Mouse (Mus musculus): Measurements from ENCODE around the gene Tmco4.

Gene Tmco4

GRCm38 (mm10) chr4:139058029-139058428 lies 85.3 kb downstream of the Tmco4 start:
- no peak for DNase-seq (ENCODE audit: low read depth)

GRCm38 (mm10) chr4:139059569-139059968 lies 86.9 kb downstream of the Tmco4 start:
- DNase-seq (ENCODE audit: low read depth), result peak; percentile 45

GRCm38 (mm10) chr4:139064831-139065230 lies 92.1 kb downstream of the Tmco4 start:
- DNase-seq (ENCODE audit: low read depth), result no peak

GRCm38 (mm10) chr4:139068287-139068686 lies 95.6 kb downstream of the Tmco4 start:
- DNase-seq (ENCODE audit: low read depth), result no peak

GRCm38 (mm10) chr4:139074060-139074459 lies 101.4 kb downstream of the Tmco4 start:
- DNase-seq (ENCODE audit: low read depth), result no peak

GRCm38 (mm10) chr4:139075041-139075711 lies 102.5 kb downstream of the Tmco4 start, which contains the start of gene Htr6:
Gene Htr6 (minus strand): TSS chr4:139075570.
- no peak for DNase-seq (ENCODE audit: low read depth)

GRCm38 (mm10) chr4:139075915-139076314 lies 103.2 kb downstream of the Tmco4 start:
- no peak for DNase-seq (ENCODE audit: low read depth)

GRCm38 (mm10) chr4:139078313-139078712 lies 105.6 kb downstream of the Tmco4 start:
- DNase-seq (ENCODE audit: low read depth), result peak; percentile 74

GRCm38 (mm10) chr4:139078726-139079125 lies 106.0 kb downstream of the Tmco4 start:
- DNase-seq (ENCODE audit: low read depth), result peak; percentile 68

GRCm38 (mm10) chr4:139079439-139079838 lies 106.8 kb downstream of the Tmco4 start:
- no peak for DNase-seq (ENCODE audit: low read depth)

GRCm38 (mm10) chr4:139080259-139080658 lies 107.6 kb downstream of the Tmco4 start:
- DNase-seq (ENCODE audit: low read depth), result no peak

- no peak for DNase-seq (ENCODE audit: low read depth)
These were observed 108.7 kb downstream of the Tmco4 start for GRCm38 (mm10) chr4:139081270-139081931.

- no peak for DNase-seq (ENCODE audit: low read depth)
These were observed 110.3 kb downstream of the Tmco4 start for GRCm38 (mm10) chr4:139082790-139083564.

- DNase-seq (ENCODE audit: low read depth), result no peak
These were observed 112.6 kb downstream of the Tmco4 start for GRCm38 (mm10) chr4:139085337-139085736.

- DNase-seq (ENCODE audit: low read depth), result peak; percentile 84
These were observed 113.3 kb downstream of the Tmco4 start for GRCm38 (mm10) chr4:139086037-139086436.

GRCm38 (mm10) chr4:139086984-139087383 lies 114.3 kb downstream of the Tmco4 start:
- DNase-seq (ENCODE audit: low read depth), result no peak

GRCm38 (mm10) chr4:139088982-139089671 lies 116.4 kb downstream of the Tmco4 start:
- no peak for DNase-seq (ENCODE audit: low read depth)

- no peak for DNase-seq (ENCODE audit: low read depth)
These were observed 117.7 kb downstream of the Tmco4 start for GRCm38 (mm10) chr4:139090303-139090940.

- no peak for DNase-seq (ENCODE audit: low read depth)
These were observed 118.4 kb downstream of the Tmco4 start for GRCm38 (mm10) chr4:139091066-139091465.

GRCm38 (mm10) chr4:139091478-139092355 lies 119.0 kb downstream of the Tmco4 start:
- no peak for DNase-seq (ENCODE audit: low read depth)
